13 mouse cellular contexts compared by ENCODE assay signal in the genomic region with DNA sequence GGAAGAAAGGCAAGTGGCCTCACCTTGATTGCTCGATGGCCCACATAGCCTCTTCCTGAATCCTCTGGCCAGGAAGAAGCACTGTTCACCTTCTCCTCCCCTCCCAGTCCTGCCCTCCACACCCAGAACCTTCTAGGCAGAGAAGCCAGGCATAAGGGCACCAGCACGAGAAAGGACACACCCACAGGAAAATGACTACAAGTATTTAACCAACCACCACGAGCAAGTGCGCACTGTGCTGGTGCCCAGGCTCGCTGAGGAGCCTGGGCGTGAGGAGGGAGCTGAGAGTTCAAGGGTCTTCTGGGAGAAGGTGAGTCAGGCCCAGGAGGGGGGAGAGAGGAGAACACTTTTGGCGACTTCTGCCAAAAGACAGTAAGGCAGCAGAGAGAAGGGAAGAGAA.
A peak's percentile ranks its signal among the peaks of the same experiment; 100 is the strongest.
DNase-seq lines count a peak whose midpoint lies in the region; ATAC-seq and TF ChIP-seq lines count a peak whose summit lies in the region.
"Had no signal": no experiment of that assay in that cellular context is flagged by ENCODE, and none has a peak within 500 bp of the region (broad histone marks: within the 10 kb centered on the region; RNA-seq: fewer than 3 reads in every experiment).

No protein-coding gene starts in this region.

- peaks cover 93% of the 10 kb centered on the region for H3K27me3 ChIP-seq in heart, embryonic 10.5 days (ENCODE audit: insufficient read depth, poor library complexity, severe bottlenecking)
- H3K27me3 ChIP-seq in intestine, embryonic 15.5 days (replicated peaks) = no peaks in the 10 kb centered on the region
- no peaks in the 10 kb centered on the region for H3K27me3 ChIP-seq in lung, postnatal 0 days (replicated peaks; ENCODE audit: insufficient read depth, low read length)
- no peaks in the 10 kb centered on the region for H3K27me3 ChIP-seq in midbrain, embryonic 10.5 days (ENCODE audit: low read depth, poor library complexity, severe bottlenecking)
- H3K27me3 ChIP-seq in midbrain, postnatal 0 days (ENCODE audit: insufficient read depth, low read length) = no peaks in the 10 kb centered on the region
- H3K27me3 ChIP-seq: hindbrain, embryonic 13.5 days had no signal

- peak overlapping the region; percentile 20; the same call in 1 of the 2 replicates for H3K4me2 ChIP-seq in intestine, embryonic 15.5 days (replicated peaks)
- no peak overlapping the region for H3K4me2 ChIP-seq in lung, postnatal 0 days (replicated peaks; ENCODE audit: low read depth, low read length)
- no peak overlapping the region for H3K4me2 ChIP-seq in midbrain, postnatal 0 days (ENCODE audit: low read depth, low read length, poor library complexity, severe bottlenecking)
- H3K4me2 ChIP-seq: hindbrain, embryonic 13.5 days had no signal

- TF ChIP-seq EP300 in lung, postnatal 0 days (IDR thresholded peaks at IDR 0.05) = 0 out of 2 replicates have a peak, but pooled peaks have one; percentile 39

- intact Hi-C loops in heart, postnatal 36 days (cut with DNase I) = no loop called here

- no peak for DNase-seq in heart, embryonic 10.5 days (ENCODE audit: low spot score)
- DNase-seq in heart, postnatal 36 days = no peak
- DNase-seq in 416B (ENCODE audit: low read depth) = peak; percentile 89
- peak; percentile 68 for DNase-seq in lung, postnatal 0 days (ENCODE audit: low spot score)
- DNase-seq in midbrain, embryonic 10.5 days (ENCODE audit: low spot score) = no peak
- no peak for DNase-seq in midbrain, postnatal 0 days (ENCODE audit: low spot score)
- DNase-seq in cerebellum, postnatal 36 days = no peak
- DNase-seq: adrenal gland, postnatal 10 days; cerebellum, adult 18-20 months had no signal

- H3K36me3 ChIP-seq in heart, embryonic 10.5 days = no peaks in the 10 kb centered on the region
- H3K36me3 ChIP-seq in intestine, embryonic 15.5 days = 0 out of 2 replicates have a peak, but pooled peaks cover 3% of the 10 kb centered on the region
- peaks cover 4% of the 10 kb centered on the region; the same call in 1 of the 2 replicates for H3K36me3 ChIP-seq in lung, postnatal 0 days (ENCODE audit: insufficient read depth, low read length)
- H3K36me3 ChIP-seq in midbrain, embryonic 10.5 days = 0 out of 2 replicates have a peak, but pooled peaks cover 3% of the 10 kb centered on the region
- no peaks in the 10 kb centered on the region for H3K36me3 ChIP-seq in midbrain, postnatal 0 days (ENCODE audit: insufficient read depth, low read length)
- H3K36me3 ChIP-seq: hindbrain, embryonic 13.5 days had no signal

- peak; percentile 60 for ATAC-seq in intestine, embryonic 15.5 days
- ATAC-seq in lung, postnatal 0 days = peak; percentile 74
- ATAC-seq in midbrain, postnatal 0 days (ENCODE audit: low FRiP score) = no peak

- H3K4me3 ChIP-seq in heart, embryonic 10.5 days = no peak overlapping the region
- no peak overlapping the region for H3K4me3 ChIP-seq in intestine, embryonic 15.5 days (replicated peaks)
- H3K4me3 ChIP-seq in lung, postnatal 0 days (ENCODE audit: low read depth, low read length) = no peak overlapping the region
- no peak overlapping the region for H3K4me3 ChIP-seq in midbrain, embryonic 10.5 days
- no peak overlapping the region for H3K4me3 ChIP-seq in midbrain, postnatal 0 days (ENCODE audit: low read depth, low read length)
- H3K4me3 ChIP-seq: erythroblast, embryonic 14.5 days; hindbrain, embryonic 13.5 days had no signal

- no peak for TF ChIP-seq CTCF in lung, postnatal 0 days (IDR thresholded peaks at IDR 0.05)
- no peak for TF ChIP-seq CTCF in midbrain, postnatal 0 days (IDR thresholded peaks at IDR 0.05)

- 63% methylated on average over 7 of the region's 7 CpGs for WGBS in heart, embryonic 10.5 days
- WGBS in intestine, embryonic 15.5 days = 60% methylated on average over 7 of the region's 7 CpGs
- WGBS in lung, postnatal 0 days = 25% methylated on average over 6 of the region's 7 CpGs
- WGBS in midbrain, embryonic 10.5 days = 85% methylated on average over 7 of the region's 7 CpGs
- WGBS in midbrain, postnatal 0 days = 85% methylated on average over 7 of the region's 7 CpGs

- H3K9ac ChIP-seq in intestine, embryonic 15.5 days = no peak overlapping the region
- no peak overlapping the region for H3K9ac ChIP-seq in lung, postnatal 0 days (replicated peaks; ENCODE audit: low read depth)
- no peak overlapping the region for H3K9ac ChIP-seq in midbrain, postnatal 0 days (replicated peaks; ENCODE audit: low read length, poor library complexity, severe bottlenecking)
- H3K9ac ChIP-seq: hindbrain, embryonic 13.5 days; liver, embryonic 14.5 days had no signal

- peaks cover 71% of the 10 kb centered on the region for H3K4me1 ChIP-seq in heart, embryonic 10.5 days
- H3K4me1 ChIP-seq in intestine, embryonic 15.5 days (replicated peaks) = peaks cover 67% of the 10 kb centered on the region
- H3K4me1 ChIP-seq in lung, postnatal 0 days (ENCODE audit: insufficient read depth, low read depth, low read length) = peaks cover 17% of the 10 kb centered on the region; the same call in 1 of the 2 replicates
- peaks cover 23% of the 10 kb centered on the region for H3K4me1 ChIP-seq in midbrain, embryonic 10.5 days
- 0 out of 2 replicates have a peak, but pooled peaks cover 2% of the 10 kb centered on the region for H3K4me1 ChIP-seq in midbrain, postnatal 0 days (ENCODE audit: insufficient read depth, low read length)

- peak overlapping the region; percentile 43; the same call in 1 of the 2 replicates for H3K27ac ChIP-seq in heart, embryonic 10.5 days
- peak overlapping the region; percentile 76 for H3K27ac ChIP-seq in intestine, embryonic 15.5 days
- peak overlapping the region; percentile 43 for H3K27ac ChIP-seq in lung, postnatal 0 days (ENCODE audit: low read length)
- no peak overlapping the region; the same call in 1 of the 2 replicates for H3K27ac ChIP-seq in midbrain, embryonic 10.5 days (replicated peaks)
- H3K27ac ChIP-seq in midbrain, postnatal 0 days (ENCODE audit: low read depth, low read length) = no peak overlapping the region
- H3K27ac ChIP-seq: hindbrain, embryonic 13.5 days; liver, embryonic 14.5 days had no signal

- no peaks in the 10 kb centered on the region for H3K9me3 ChIP-seq in heart, embryonic 10.5 days
- no peaks in the 10 kb centered on the region for H3K9me3 ChIP-seq in intestine, embryonic 15.5 days
- H3K9me3 ChIP-seq in lung, postnatal 0 days (ENCODE audit: low read length) = no peaks in the 10 kb centered on the region
- H3K9me3 ChIP-seq in midbrain, embryonic 10.5 days (replicated peaks) = no peaks in the 10 kb centered on the region
- no peaks in the 10 kb centered on the region for H3K9me3 ChIP-seq in midbrain, postnatal 0 days (ENCODE audit: low read length)
- H3K9me3 ChIP-seq: hindbrain, embryonic 13.5 days had no signal

Comparison
In these comparisons a context has a peak if more than half of its experiments do, and no peak if none do; other contexts are left out.
1. DNase-seq: peak in 416B (single experiment) and lung, postnatal 0 days (single experiment); none in heart, embryonic 10.5 days (single experiment), heart, postnatal 36 days (0 of 2), midbrain, embryonic 10.5 days (single experiment), midbrain, postnatal 0 days (single experiment) and cerebellum, postnatal 36 days (0 of 2).
2. H3K27ac ChIP-seq: peak in heart, embryonic 10.5 days (single experiment), intestine, embryonic 15.5 days (single experiment) and lung, postnatal 0 days (single experiment); none in midbrain, embryonic 10.5 days (single experiment) and midbrain, postnatal 0 days (single experiment).